ENCODE assay signal across 16 mouse cellular contexts in the genomic region with DNA sequence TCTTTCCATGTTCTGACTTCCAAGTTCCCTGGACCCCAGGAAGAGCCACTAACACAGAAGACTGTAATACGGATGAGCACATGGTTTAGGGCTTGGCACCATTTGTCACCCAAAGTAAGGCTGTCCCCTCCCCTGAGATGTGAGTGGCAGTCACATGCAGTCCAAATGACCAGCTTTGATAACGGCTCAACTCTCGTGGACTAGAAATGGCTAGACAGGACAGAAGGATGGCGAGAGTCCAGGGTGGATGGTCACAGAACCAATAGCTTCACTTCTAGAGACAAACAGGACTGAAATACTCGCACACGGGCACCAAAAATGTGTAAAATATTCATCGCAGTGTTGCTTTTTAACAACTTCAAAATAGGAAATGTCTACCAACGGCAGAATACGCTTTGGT.
"Had no signal": no experiment of that assay in that cellular context is flagged by ENCODE, and none has a peak within 500 bp of the region (broad histone marks: within the 10 kb centered on the region; RNA-seq: fewer than 3 reads in every experiment).

No protein-coding gene starts in this region.

- H3K4me3 ChIP-seq: lung, embryonic 15.5 days; megakaryocyte, embryonic 14.5 days; midbrain, embryonic 12.5 days; neural tube, embryonic 12.5 days; stomach, embryonic 15.5 days had no signal

- H3K36me3 ChIP-seq: lung, embryonic 15.5 days; midbrain, embryonic 12.5 days; neural tube, embryonic 12.5 days; stomach, embryonic 15.5 days had no signal

- H3K4me1 ChIP-seq: megakaryocyte, embryonic 14.5 days; stomach, embryonic 15.5 days had no signal

- H3K27ac ChIP-seq: lung, embryonic 15.5 days; macrophage; midbrain, embryonic 12.5 days; neural tube, embryonic 12.5 days; stomach, embryonic 15.5 days; stomach, postnatal 0 days had no signal

- ATAC-seq: lung, postnatal 0 days had no signal

- H3K9ac ChIP-seq: lung, embryonic 15.5 days; midbrain, embryonic 12.5 days; neural tube, embryonic 12.5 days; stomach, embryonic 15.5 days had no signal

- DNase-seq: lung, adult 2 months; lung, postnatal 14 days; lung, postnatal 36 days; midbrain, embryonic 14.5 days; right cerebral cortex, postnatal 14 days; thymus, adult 2 months; thymus, postnatal 25 days; thymus, postnatal 4 days had no signal

- H3K9me3 ChIP-seq: lung, embryonic 15.5 days; midbrain, embryonic 12.5 days; neural tube, embryonic 12.5 days; stomach, embryonic 15.5 days had no signal

- H3K27me3 ChIP-seq: lung, embryonic 15.5 days; megakaryocyte, embryonic 14.5 days; midbrain, embryonic 12.5 days; neural tube, embryonic 12.5 days; stomach, embryonic 15.5 days had no signal

- H3K4me2 ChIP-seq: lung, embryonic 15.5 days; midbrain, embryonic 12.5 days; neural tube, embryonic 12.5 days; stomach, embryonic 15.5 days had no signal
